Mouse (Mus musculus): ENCODE results near the gene Wdr24. TPM values are rescaled to one million over a fixed set of nuclear protein-coding genes. Genes with fewer than 3 reads are reported as not detected.

Gene Wdr24
- polyA plus RNA-seq, 1 experiment: 6.4 TPM

GRCm38 (mm10) chr17:25791320-25791842 is 32.0 kb upstream of the Wdr24 start:
- H3K4me3 ChIP-seq (replicated peaks): peak overlapping the region; percentile 95
- no peaks in the 10 kb centered on the region for H3K9me3 ChIP-seq
- peaks cover 20% of the 10 kb centered on the region for H3K27me3 ChIP-seq (replicated peaks)
- peaks cover 61% of the 10 kb centered on the region for H3K4me1 ChIP-seq
- TF ChIP-seq FLI1 (IDR thresholded peaks at IDR 0.05; ENCODE audit: low read length) (no peak), GATA1 (IDR thresholded peaks at IDR 0.05; ENCODE audit: borderline replicate concordance, low read length) (no peak)
- H3K36me3 ChIP-seq (replicated peaks; ENCODE audit: low read length): peaks cover 42% of the 10 kb centered on the region

- H3K4me1 ChIP-seq: peaks cover 63% of the 10 kb centered on the region
These were observed 31.4 kb upstream of the Wdr24 start for GRCm38 (mm10) chr17:25791843-25792527.

GRCm38 (mm10) chr17:25792615-25793014 is 30.8 kb upstream of the Wdr24 start, which contains the start of gene Fam173a:
TSS of gene Fam173a (minus strand) at chr17:25792901.
- H3K36me3 ChIP-seq (replicated peaks; ENCODE audit: low read length): peaks cover 39% of the 10 kb centered on the region
- H3K9me3 ChIP-seq: no peaks in the 10 kb centered on the region
- peaks cover 70% of the 10 kb centered on the region for H3K4me1 ChIP-seq
- H3K27me3 ChIP-seq (replicated peaks): peaks cover 20% of the 10 kb centered on the region
- H3K4me3 ChIP-seq (replicated peaks): peak within 1 kb of the TSS; percentile 95
- TF ChIP-seq GATA1 (IDR thresholded peaks at IDR 0.05; ENCODE audit: borderline replicate concordance, low read length) (no peak), FLI1 (IDR thresholded peaks at IDR 0.05; ENCODE audit: low read length) (no peak)

More at GRCm38 (mm10) chr17:25791843-25792527, 31.4 kb upstream of the Wdr24 start:
- TF ChIP-seq FLI1 (IDR thresholded peaks at IDR 0.05; ENCODE audit: low read length): no peak
- TF ChIP-seq GATA1 (IDR thresholded peaks at IDR 0.05; ENCODE audit: borderline replicate concordance, low read length): no peak
- Histone ChIP-seq H3K4me3 (replicated peaks) (peak overlapping the region; percentile 95), H3K36me3 (replicated peaks; ENCODE audit: low read length) (peaks cover 42% of the 10 kb centered on the region), H3K9me3 (no peaks in the 10 kb centered on the region), H3K27me3 (replicated peaks) (peaks cover 20% of the 10 kb centered on the region)

GRCm38 (mm10) chr17:25794197-25794596 is 29.2 kb upstream of the Wdr24 start:
- Histone ChIP-seq H3K4me1 (peaks cover 71% of the 10 kb centered on the region), H3K4me3 (replicated peaks) (no peak overlapping the region), H3K27me3 (replicated peaks) (peaks cover 21% of the 10 kb centered on the region), H3K9me3 (no peaks in the 10 kb centered on the region), H3K36me3 (replicated peaks; ENCODE audit: low read length) (peaks cover 26% of the 10 kb centered on the region)
- TF ChIP-seq FLI1 (IDR thresholded peaks at IDR 0.05; ENCODE audit: low read length) (no peak), GATA1 (IDR thresholded peaks at IDR 0.05; ENCODE audit: borderline replicate concordance, low read length) (no peak)

GRCm38 (mm10) chr17:25794998-25795397 is 28.4 kb upstream of the Wdr24 start:
- H3K4me1 ChIP-seq: peaks cover 71% of the 10 kb centered on the region
- peaks cover 19% of the 10 kb centered on the region for H3K36me3 ChIP-seq (replicated peaks; ENCODE audit: low read length)
- TF ChIP-seq FLI1 (IDR thresholded peaks at IDR 0.05; ENCODE audit: low read length): no peak
- no peak for TF ChIP-seq GATA1 (IDR thresholded peaks at IDR 0.05; ENCODE audit: borderline replicate concordance, low read length)
- H3K4me3 ChIP-seq (replicated peaks): peak overlapping the region; percentile 13
- H3K27me3 ChIP-seq (replicated peaks): peaks cover 21% of the 10 kb centered on the region
- no peaks in the 10 kb centered on the region for H3K9me3 ChIP-seq

- Histone ChIP-seq H3K4me3 (replicated peaks) (peak within 1 kb of the TSS; percentile 91), H3K36me3 (replicated peaks; ENCODE audit: low read length) (peaks cover 15% of the 10 kb centered on the region), H3K27me3 (replicated peaks) (peaks cover 21% of the 10 kb centered on the region), H3K9me3 (no peaks in the 10 kb centered on the region), H3K4me1 (peaks cover 69% of the 10 kb centered on the region)
- TF ChIP-seq GATA1 (IDR thresholded peaks at IDR 0.05; ENCODE audit: borderline replicate concordance, low read length) (no peak), FLI1 (IDR thresholded peaks at IDR 0.05; ENCODE audit: low read length) (no peak)
These were observed 27.8 kb upstream of the Wdr24 start, which contains the start of gene AC134908.4 for GRCm38 (mm10) chr17:25795609-25796092. TSS of gene AC134908.4 (minus strand) at chr17:25795659.

- TF ChIP-seq GATA1 (IDR thresholded peaks at IDR 0.05; ENCODE audit: borderline replicate concordance, low read length) (no peak), FLI1 (IDR thresholded peaks at IDR 0.05; ENCODE audit: low read length) (no peak)
- H3K36me3 ChIP-seq (replicated peaks; ENCODE audit: low read length): peaks cover 12% of the 10 kb centered on the region
- H3K9me3 ChIP-seq: no peaks in the 10 kb centered on the region
- H3K27me3 ChIP-seq (replicated peaks): peaks cover 18% of the 10 kb centered on the region
- H3K4me1 ChIP-seq: peaks cover 62% of the 10 kb centered on the region
- peak overlapping the region; percentile 91 for H3K4me3 ChIP-seq (replicated peaks)
These were observed 27.1 kb upstream of the Wdr24 start for GRCm38 (mm10) chr17:25796211-25796771.

- Histone ChIP-seq H3K36me3 (replicated peaks; ENCODE audit: low read length) (peaks cover 12% of the 10 kb centered on the region), H3K4me1 (peaks cover 56% of the 10 kb centered on the region), H3K4me3 (replicated peaks) (peak within 1 kb of the TSS; percentile 91), H3K27me3 (replicated peaks) (peaks cover 22% of the 10 kb centered on the region), H3K9me3 (no peaks in the 10 kb centered on the region)
- TF ChIP-seq FLI1 (IDR thresholded peaks at IDR 0.05; ENCODE audit: low read length) (no peak), GATA1 (IDR thresholded peaks at IDR 0.05; ENCODE audit: borderline replicate concordance, low read length) (no peak)
These were observed 26.5 kb upstream of the Wdr24 start, which contains the start of gene Metrn for GRCm38 (mm10) chr17:25796951-25797369. TSS of gene Metrn (minus strand) at chr17:25797136.

- Histone ChIP-seq H3K9me3 (no peaks in the 10 kb centered on the region), H3K36me3 (replicated peaks; ENCODE audit: low read length) (no peaks in the 10 kb centered on the region), H3K4me1 (peaks cover 20% of the 10 kb centered on the region), H3K27me3 (replicated peaks) (peaks cover 40% of the 10 kb centered on the region), H3K4me3 (replicated peaks) (no peak overlapping the region)
- TF ChIP-seq GATA1 (IDR thresholded peaks at IDR 0.05; ENCODE audit: borderline replicate concordance, low read length) (no peak), FLI1 (IDR thresholded peaks at IDR 0.05; ENCODE audit: low read length) (no peak)
These were observed 22.4 kb upstream of the Wdr24 start for GRCm38 (mm10) chr17:25801029-25801428.
